Mouse (Mus musculus) myocyte (in vitro differentiated cells): ENCODE data around the gene Trappc10.

Source experiments
- MYOG ChIP-seq, 3 experiments: IDR thresholded peaks; one replicate each; pipeline ENCODE4 v1.6.1; 2011; ENCODE audit warnings: control low read depth in 2 of 3, low read depth in 2 of 3, mild to moderate bottlenecking in 2 of 3; ENCODE audit not compliant: insufficient read length in 2 of 3, control insufficient read depth in 1 of 3, insufficient read depth in 1 of 3
- TCF12 ChIP-seq: IDR thresholded peaks from one replicate; pipeline ENCODE4 v1.6.1; 2011; ENCODE audit warnings: mild to moderate bottlenecking, control low read depth; ENCODE audit not compliant: poor library complexity, insufficient read depth, severe bottlenecking

GRCm38 (mm10) chr10:78260916-78261650 lies 16.6 kb upstream of the Trappc10 start:
- TF ChIP-seq TCF12: no peak
- TF ChIP-seq MYOG (IDR thresholded peaks at IDR 0.05; ENCODE audit: control insufficient read depth in 1 of 3, insufficient read depth in 1 of 3, insufficient read length in 2 of 3, low read depth in 2 of 3): peak in 1 of 3 experiments; percentile 40
